Mouse (Mus musculus) megakaryocyte, embryonic 14.5 days (primary cell): ENCODE data around the gene Tmem198b.

Experiments
- FLI1 ChIP-seq: IDR thresholded peaks from 2 replicates; pipeline ENCODE4 v1.6.1; 2012; ENCODE audit warnings: low read length, inconsistent platforms, mixed read lengths
- GATA1 ChIP-seq: IDR thresholded peaks from 3 replicates; pipeline ENCODE4 v1.6.1; 2012; ENCODE audit warnings: mixed read lengths, low read length, inconsistent platforms, borderline replicate concordance

DNA sequence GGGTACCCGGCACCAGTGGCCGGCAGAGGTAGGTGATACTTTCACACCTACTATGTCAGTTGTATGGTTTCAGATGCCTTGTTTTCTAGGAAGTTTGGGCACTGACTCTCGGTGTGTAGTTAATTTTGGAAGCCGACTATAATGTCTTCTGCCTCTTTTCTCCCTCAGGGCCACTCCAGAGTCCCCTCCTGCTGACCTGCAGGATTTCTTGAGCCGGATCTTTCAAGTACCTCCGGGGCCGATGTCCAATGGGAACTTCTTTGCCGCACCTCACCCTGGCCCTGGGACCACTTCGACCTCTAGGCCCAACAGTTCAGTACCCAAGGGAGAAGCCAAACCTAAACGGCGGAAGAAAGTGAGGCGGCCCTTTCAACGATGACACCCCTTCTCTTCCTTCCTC, 12.9 kb upstream of the Tmem198b start, which contains the start of gene Sarnp:
- TF ChIP-seq GATA1 (no peak), FLI1 (no peak)
